Mouse (Mus musculus) lung, adult 2 months (tissue): ENCODE results near the gene Ip6k3.

ENCODE experiments used
- CTCF ChIP-seq: fragments of 200-500 bp; IDR thresholded peaks from 2 replicates; pipeline ENCODE4 v1.5.1; 2011; ENCODE audit warnings: mild to moderate bottlenecking, low read length, control low read depth; ENCODE audit not compliant: insufficient read depth
- POLR2A ChIP-seq: fragments of 200-500 bp; IDR thresholded peaks from 2 replicates; pipeline ENCODE4 v1.6.1; 2011; ENCODE audit warnings: low read depth, mild to moderate bottlenecking, control low read depth, low read length, borderline replicate concordance; ENCODE audit errors: extremely low read depth

GRCm38 (mm10) chr17:27123813-27124375 lies 43.7 kb downstream of the Ip6k3 start:
- no peak for TF ChIP-seq CTCF
- no peak for TF ChIP-seq POLR2A
